Mouse (Mus musculus): ENCODE results near the gene Rtn4. TPM values are rescaled to one million over a fixed set of nuclear protein-coding genes. Genes with fewer than 3 reads are reported as not detected.

Gene Rtn4
- total and polyA plus RNA-seq, 3 experiments: 31.1 to 85.3 (median 82.5) TPM

DNA sequence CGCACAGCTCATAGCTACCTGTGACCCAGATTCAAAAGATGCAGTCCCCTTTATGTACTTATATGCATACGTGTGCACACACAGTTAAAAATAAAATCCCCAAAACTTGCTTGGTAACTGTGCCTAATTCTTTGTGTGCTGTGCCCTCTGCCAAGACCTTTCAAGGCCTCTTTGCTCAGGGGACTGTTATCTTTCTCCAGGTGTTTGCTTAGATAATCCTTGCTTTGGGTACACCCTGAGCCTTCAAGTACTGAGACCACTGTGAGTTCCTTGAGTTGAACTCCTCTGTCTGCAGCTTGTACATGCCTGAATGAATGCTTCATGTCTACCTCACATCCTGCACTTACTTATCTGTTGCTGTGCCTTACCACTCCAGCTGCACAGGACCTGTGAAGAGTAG lies 32.0 kb upstream of the Rtn4 start:
- Histone ChIP-seq H3K27ac (no peak overlapping the region), H3K79me2 (replicated peaks; ENCODE audit: control insufficient read depth, insufficient read depth, low read length) (no peaks in the 10 kb centered on the region), H3K27me3 (ENCODE audit: control insufficient read depth, insufficient read depth, low read length) (no peaks in the 10 kb centered on the region), H3K4me1 (ENCODE audit: control insufficient read depth, insufficient read depth, low read length) (no peaks in the 10 kb centered on the region), H3K9ac (ENCODE audit: low read depth, low read length) (no peak overlapping the region), H3K36me3 (ENCODE audit: control insufficient read depth, insufficient read depth, low read length) (no peaks in the 10 kb centered on the region), H3K4me3 (no peak overlapping the region)
- intact Hi-C loops (cut with DNase I): no loop called here
- TF ChIP-seq CTCF (IDR thresholded peaks at IDR 0.05): no peak
- no peak for DNase-seq
- 95% methylated on average over 2 of the region's 2 CpGs for WGBS

DNA sequence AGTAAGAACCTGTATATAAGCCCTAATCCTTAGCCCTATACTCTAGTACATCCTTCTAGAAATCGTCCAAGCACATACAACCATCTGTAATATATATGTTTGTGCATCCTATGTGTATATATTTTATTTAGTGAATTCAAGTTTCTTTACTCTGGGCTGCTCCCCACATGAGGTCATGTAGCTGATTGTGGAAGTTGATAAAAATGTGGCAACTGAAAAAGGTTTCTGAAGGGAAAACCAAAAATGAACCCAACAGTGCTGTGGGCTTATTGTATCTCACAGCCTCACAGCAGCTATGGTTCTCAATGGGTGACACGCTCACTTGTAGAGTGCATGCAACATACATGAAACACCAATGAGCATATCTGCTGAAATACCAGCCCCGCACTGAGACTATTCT lies 25.1 kb upstream of the Rtn4 start:
- no peaks in the 10 kb centered on the region for H3K4me1 ChIP-seq (ENCODE audit: control insufficient read depth, insufficient read depth, low read length)
- DNase-seq: no peak
- TF ChIP-seq POLR2A (IDR thresholded peaks at IDR 0.05; ENCODE audit: insufficient read depth, low read depth, low read length) (no peak), CTCF (IDR thresholded peaks at IDR 0.05) (no peak), EP300 (IDR thresholded peaks at IDR 0.05; ENCODE audit: insufficient read depth, low read depth, low read length) (no peak)
- WGBS: 96% methylated on average over 3 of the region's 3 CpGs
- no peaks in the 10 kb centered on the region for H3K79me2 ChIP-seq (replicated peaks; ENCODE audit: control insufficient read depth, insufficient read depth, low read length)
- no peak overlapping the region for H3K9ac ChIP-seq (ENCODE audit: low read depth, low read length)
- H3K36me3 ChIP-seq (ENCODE audit: control insufficient read depth, insufficient read depth, low read length): no peaks in the 10 kb centered on the region
- intact Hi-C loops (cut with DNase I): no loop called here
- no peak overlapping the region for H3K27ac ChIP-seq
- H3K4me3 ChIP-seq: no peak overlapping the region
- no peaks in the 10 kb centered on the region for H3K27me3 ChIP-seq (ENCODE audit: control insufficient read depth, insufficient read depth, low read length)

DNA sequence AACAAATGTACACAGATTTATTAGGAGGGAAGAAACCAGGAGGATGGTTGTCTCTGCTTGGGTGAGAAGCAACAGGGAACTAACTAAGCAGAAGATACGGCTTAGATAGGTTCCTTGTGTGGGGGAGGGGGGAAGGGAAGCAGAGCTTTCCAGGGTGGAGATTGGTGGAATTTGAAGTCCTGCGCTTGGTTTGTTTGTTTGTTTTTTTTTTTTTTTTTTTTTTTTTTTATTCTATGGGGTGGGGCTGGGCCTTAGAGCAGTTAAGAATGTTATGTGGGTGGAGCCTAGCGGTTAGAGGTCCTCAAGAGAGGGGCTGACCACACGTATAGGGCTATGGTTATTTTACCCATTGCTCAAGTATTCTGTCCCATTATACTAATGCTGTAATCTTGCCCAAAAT lies 23.0 kb upstream of the Rtn4 start:
- Histone ChIP-seq H3K79me2 (replicated peaks; ENCODE audit: control insufficient read depth, insufficient read depth, low read length) (no peaks in the 10 kb centered on the region), H3K27me3 (ENCODE audit: control insufficient read depth, insufficient read depth, low read length) (no peaks in the 10 kb centered on the region), H3K4me1 (ENCODE audit: control insufficient read depth, insufficient read depth, low read length) (no peaks in the 10 kb centered on the region), H3K27ac (no peak overlapping the region), H3K9ac (ENCODE audit: low read depth, low read length) (no peak overlapping the region), H3K4me3 (no peak overlapping the region), H3K36me3 (ENCODE audit: control insufficient read depth, insufficient read depth, low read length) (no peaks in the 10 kb centered on the region)
- no peak for TF ChIP-seq CTCF (IDR thresholded peaks at IDR 0.05)
- no peak for TF ChIP-seq EP300 (IDR thresholded peaks at IDR 0.05; ENCODE audit: insufficient read depth, low read depth, low read length)
- TF ChIP-seq POLR2A (IDR thresholded peaks at IDR 0.05; ENCODE audit: insufficient read depth, low read depth, low read length): no peak
- WGBS: 60% methylated on average over 4 of the region's 4 CpGs
- intact Hi-C loops (cut with DNase I): no loop called here
- DNase-seq: no peak

DNA sequence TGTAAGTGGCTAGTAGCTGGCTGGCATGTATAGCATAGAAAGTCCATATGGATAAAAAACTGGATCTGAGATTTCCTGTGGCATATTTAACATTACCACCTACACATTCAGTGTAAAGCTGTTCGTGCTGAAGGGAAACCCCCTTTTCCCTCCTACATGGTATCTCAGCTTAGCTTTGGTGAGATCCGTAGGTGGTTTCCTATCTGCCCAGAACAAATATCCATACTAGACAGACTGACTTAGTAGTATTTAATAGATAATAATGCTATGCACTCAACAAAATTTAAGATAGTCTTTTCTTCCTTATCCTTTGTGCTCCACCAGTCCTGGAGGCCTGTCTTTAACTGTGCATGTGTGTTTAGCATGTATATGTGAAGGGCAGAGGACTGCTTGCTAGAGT lies 19.4 kb upstream of the Rtn4 start:
- Histone ChIP-seq H3K4me3 (no peak overlapping the region), H3K79me2 (replicated peaks; ENCODE audit: control insufficient read depth, insufficient read depth, low read length) (no peaks in the 10 kb centered on the region), H3K27me3 (ENCODE audit: control insufficient read depth, insufficient read depth, low read length) (no peaks in the 10 kb centered on the region), H3K36me3 (ENCODE audit: control insufficient read depth, insufficient read depth, low read length) (no peaks in the 10 kb centered on the region), H3K27ac (no peak overlapping the region), H3K4me1 (ENCODE audit: control insufficient read depth, insufficient read depth, low read length) (no peaks in the 10 kb centered on the region), H3K9ac (ENCODE audit: low read depth, low read length) (no peak overlapping the region)
- intact Hi-C loops (cut with DNase I): no loop called here
- TF ChIP-seq CTCF (IDR thresholded peaks at IDR 0.05) (no peak), POLR2A (IDR thresholded peaks at IDR 0.05; ENCODE audit: insufficient read depth, low read depth, low read length) (no peak), EP300 (IDR thresholded peaks at IDR 0.05; ENCODE audit: insufficient read depth, low read depth, low read length) (no peak)
- WGBS: 43% methylated on average over 2 of the region's 2 CpGs
- DNase-seq: no peak

DNA sequence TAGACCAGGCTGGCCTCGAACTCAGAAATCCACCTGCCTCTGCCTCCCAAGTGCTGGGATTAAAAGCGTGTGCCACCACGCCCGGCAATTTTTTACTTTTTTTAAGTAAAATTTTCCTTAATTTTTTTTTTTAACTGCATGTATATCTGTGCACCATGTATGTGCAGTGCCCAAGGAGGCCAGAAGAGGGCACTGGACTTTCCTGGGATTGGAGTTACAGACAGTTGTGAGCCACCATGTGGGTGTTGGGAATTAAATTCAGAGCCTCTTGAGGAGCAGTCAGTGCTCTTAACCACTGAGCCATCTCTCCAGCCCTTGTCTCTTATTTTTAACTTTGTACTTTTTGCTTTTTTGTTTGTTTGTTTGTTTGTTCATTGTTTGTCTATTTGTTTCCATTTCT lies 16.0 kb upstream of the Rtn4 start:
- no peak for TF ChIP-seq EP300 (IDR thresholded peaks at IDR 0.05; ENCODE audit: insufficient read depth, low read depth, low read length)
- no peak for TF ChIP-seq POLR2A (IDR thresholded peaks at IDR 0.05; ENCODE audit: insufficient read depth, low read depth, low read length)
- TF ChIP-seq CTCF (IDR thresholded peaks at IDR 0.05): peak; percentile 50
- Histone ChIP-seq H3K9ac (ENCODE audit: low read depth, low read length) (no peak overlapping the region), H3K36me3 (ENCODE audit: control insufficient read depth, insufficient read depth, low read length) (no peaks in the 10 kb centered on the region), H3K4me1 (ENCODE audit: control insufficient read depth, insufficient read depth, low read length) (no peaks in the 10 kb centered on the region), H3K27ac (no peak overlapping the region), H3K27me3 (ENCODE audit: control insufficient read depth, insufficient read depth, low read length) (no peaks in the 10 kb centered on the region), H3K79me2 (replicated peaks; ENCODE audit: control insufficient read depth, insufficient read depth, low read length) (no peaks in the 10 kb centered on the region), H3K4me3 (no peak overlapping the region)
- DNase-seq: no peak
- intact Hi-C loops (cut with DNase I): no loop called here
- 92% methylated on average over 4 of the region's 4 CpGs for WGBS

DNA sequence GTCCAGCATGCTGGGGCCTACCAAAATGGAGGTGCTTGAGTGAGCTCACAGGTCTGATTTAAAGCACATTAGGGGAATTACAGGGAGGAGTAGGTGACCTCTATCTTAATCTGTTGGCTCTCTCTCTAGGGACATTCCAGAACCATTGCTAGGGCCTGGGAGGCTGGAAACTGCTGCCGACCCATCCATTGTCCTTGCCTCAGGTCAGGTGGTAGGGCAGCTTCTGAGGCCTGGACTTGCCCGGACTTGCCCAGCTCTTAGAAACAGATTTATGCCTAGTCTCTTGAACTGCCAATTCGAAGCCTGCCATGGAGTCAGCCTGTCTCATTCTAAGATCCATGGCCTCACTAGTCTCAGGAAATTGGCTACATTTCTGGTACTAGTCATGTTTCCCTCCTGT lies 12.8 kb upstream of the Rtn4 start:
- DNase-seq: no peak
- 59% methylated on average over 3 of the region's 3 CpGs for WGBS
- TF ChIP-seq EP300 (IDR thresholded peaks at IDR 0.05; ENCODE audit: insufficient read depth, low read depth, low read length) (no peak), CTCF (IDR thresholded peaks at IDR 0.05) (no peak), POLR2A (IDR thresholded peaks at IDR 0.05; ENCODE audit: insufficient read depth, low read depth, low read length) (no peak)
- Histone ChIP-seq H3K4me1 (ENCODE audit: control insufficient read depth, insufficient read depth, low read length) (no peaks in the 10 kb centered on the region), H3K36me3 (ENCODE audit: control insufficient read depth, insufficient read depth, low read length) (no peaks in the 10 kb centered on the region), H3K9ac (ENCODE audit: low read depth, low read length) (no peak overlapping the region), H3K27me3 (ENCODE audit: control insufficient read depth, insufficient read depth, low read length) (no peaks in the 10 kb centered on the region), H3K4me3 (no peak overlapping the region), H3K27ac (no peak overlapping the region), H3K79me2 (replicated peaks; ENCODE audit: control insufficient read depth, insufficient read depth, low read length) (no peaks in the 10 kb centered on the region)
- intact Hi-C loops (cut with DNase I): no loop called here

All from heart, adult 2 months (tissue).